Mouse (Mus musculus) monocyte, adult 2 months (primary cell): ENCODE results near the gene Ppp4r3a.
"Not testable (repeated sequence)": the region's sequence is repeated elsewhere in the genome, so short reads cannot be mapped to it uniquely, and the experiment has no call there.

Experiments
- DNase-seq, 2 experiments: peaks; one replicate each; pipeline ENCODE4 v3.0.0; 2022; ENCODE audit warnings: low spot score in 2 of 2, low read depth in 1 of 2

The Ppp4r3a gene

GRCm38 (mm10) chr12:101013668-101014067 lies 69.8 kb downstream of the Ppp4r3a start:
- not testable (repeated sequence) for DNase-seq

GRCm38 (mm10) chr12:101013078-101013665 lies 70.3 kb downstream of the Ppp4r3a start:
- DNase-seq: no peak

GRCm38 (mm10) chr12:101012197-101013077 lies 71.1 kb downstream of the Ppp4r3a start:
- no peak for DNase-seq

GRCm38 (mm10) chr12:101011017-101011416 lies 72.5 kb downstream of the Ppp4r3a start:
- DNase-seq: no peak

- DNase-seq: no peak
Measured at GRCm38 (mm10) chr12:101010148-101010920, 73.2 kb downstream of the Ppp4r3a start.

GRCm38 (mm10) chr12:101009225-101009624 lies 74.3 kb downstream of the Ppp4r3a start:
- no peak for DNase-seq

- DNase-seq: no peak
Measured at GRCm38 (mm10) chr12:101008648-101009047, 74.9 kb downstream of the Ppp4r3a start.

- no peak for DNase-seq
Measured at GRCm38 (mm10) chr12:101007968-101008481, 75.5 kb downstream of the Ppp4r3a start.

- no peak for DNase-seq
Measured at GRCm38 (mm10) chr12:101007427-101007826, 76.1 kb downstream of the Ppp4r3a start.

- no peak for DNase-seq
Measured at GRCm38 (mm10) chr12:101005665-101006420, 77.7 kb downstream of the Ppp4r3a start.

GRCm38 (mm10) chr12:101004982-101005381 lies 78.5 kb downstream of the Ppp4r3a start:
- DNase-seq: no peak

- no peak for DNase-seq
Measured at GRCm38 (mm10) chr12:101002801-101003513, 80.5 kb downstream of the Ppp4r3a start.

- DNase-seq: no peak
Measured at GRCm38 (mm10) chr12:100999061-100999954, 84.2 kb downstream of the Ppp4r3a start.

- DNase-seq: no peak
Measured at GRCm38 (mm10) chr12:100998564-100998962, 84.9 kb downstream of the Ppp4r3a start.

- no peak for DNase-seq
Measured at GRCm38 (mm10) chr12:100997830-100998563, 85.5 kb downstream of the Ppp4r3a start.

- no peak for DNase-seq
Measured at GRCm38 (mm10) chr12:100996378-100996898, 87.1 kb downstream of the Ppp4r3a start.

GRCm38 (mm10) chr12:100995607-100996377 lies 87.7 kb downstream of the Ppp4r3a start:
- DNase-seq: no peak
